Mouse (Mus musculus): ENCODE measurements around the gene Zp3r.
"Not testable (repeated sequence)": the region's sequence is repeated elsewhere in the genome, so short reads cannot be mapped to it uniquely, and the experiment has no call there.

Gene Zp3r

GRCm38 (mm10) chr1:130629521-130629920, at the start of gene Zp3r:
Gene Zp3r, minus strand, starts transcription at chr1:130629621.
- DNase-seq (ENCODE audit: low spot score in 2 of 2): no peak

DNA sequence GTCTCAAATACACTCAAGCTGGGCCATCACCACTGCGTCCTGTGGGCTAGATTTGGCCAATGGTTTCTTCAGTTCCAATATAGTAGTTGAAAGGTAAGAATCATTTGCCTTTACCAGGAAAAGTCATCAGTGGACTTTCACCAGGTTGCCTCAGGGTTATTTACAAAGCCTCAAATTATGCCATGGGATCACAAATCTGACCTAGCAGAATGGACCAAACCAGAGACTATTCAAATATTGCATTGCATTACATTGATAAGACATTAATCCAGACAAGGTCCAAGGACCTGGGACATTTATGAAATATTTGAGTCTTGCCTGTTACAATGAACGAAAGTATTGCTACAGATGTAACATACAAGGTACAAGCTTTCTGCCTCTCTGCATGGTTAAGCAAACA, 49.1 kb upstream of the Zp3r start:
- no peak for DNase-seq (ENCODE audit: low spot score in 2 of 2)

DNA sequence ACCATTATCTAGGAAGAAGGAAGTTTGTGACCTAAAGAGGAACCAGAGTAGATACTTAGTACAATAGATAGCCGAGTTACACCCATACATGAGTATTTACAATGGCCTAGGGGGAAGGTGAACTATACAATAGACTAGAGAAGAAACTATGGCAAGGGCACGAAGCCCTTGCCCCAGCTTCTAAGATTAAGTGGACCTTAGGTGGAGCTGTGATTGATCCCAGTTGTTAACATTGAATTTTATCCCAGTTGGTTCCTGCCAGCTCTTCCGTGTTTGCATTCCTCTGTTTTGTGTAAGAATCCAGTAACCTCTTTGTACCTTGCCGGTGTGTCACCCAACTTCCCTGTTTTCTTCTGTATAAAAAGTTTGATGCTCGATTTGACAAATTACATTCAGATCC, 34.2 kb upstream of the Zp3r start:
- DNase-seq (ENCODE audit: low spot score in 2 of 2): not testable (repeated sequence)

DNA sequence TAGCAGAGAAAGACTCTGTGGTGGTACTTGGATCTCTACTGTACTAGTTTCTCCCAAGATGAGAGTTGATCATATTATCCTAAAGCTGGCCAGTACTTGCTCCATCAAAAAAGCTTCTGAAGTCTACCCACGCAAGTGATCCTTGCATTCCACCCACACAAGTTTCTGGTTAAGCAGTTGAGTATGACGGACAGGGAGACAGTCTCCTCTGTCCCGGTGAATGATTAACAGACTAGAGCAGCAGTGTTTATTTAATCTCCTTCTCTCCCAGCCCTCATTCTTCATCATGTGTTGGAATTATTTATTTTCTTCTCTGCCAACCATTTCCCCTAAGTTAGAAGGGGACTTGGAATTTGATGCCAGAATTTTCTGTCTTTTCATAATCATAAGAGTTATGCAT, 32.0 kb upstream of the Zp3r start, which contains the start of gene C4bp:
TSS of gene C4bp (minus strand) at position 179 of the 400 bp plus-strand sequence.
- DNase-seq (ENCODE audit: low spot score in 2 of 2): no peak

DNA sequence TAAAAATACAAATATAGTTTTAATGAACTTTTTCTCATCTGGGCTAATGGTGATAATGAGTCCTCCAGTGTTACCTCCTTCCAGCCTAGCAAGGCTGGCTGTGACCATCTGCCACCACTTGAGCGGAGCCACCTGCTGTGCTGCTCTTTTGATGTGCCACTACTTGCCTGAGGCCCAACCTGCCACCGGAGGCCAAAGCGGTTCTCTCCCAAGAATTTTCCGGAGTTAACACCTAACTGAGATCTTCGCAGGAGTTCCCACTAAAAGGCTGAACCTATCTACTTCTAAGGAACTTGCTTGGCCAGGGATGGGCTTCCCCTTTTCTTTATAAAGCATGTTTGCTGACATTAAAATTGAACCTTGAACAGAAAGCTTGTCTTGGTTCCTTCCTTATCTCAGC, 30.2 kb upstream of the Zp3r start:
- DNase-seq (ENCODE audit: low spot score in 2 of 2): not testable (repeated sequence)

- no peak for DNase-seq (ENCODE audit: low spot score in 2 of 2)
These were observed 14.7 kb upstream of the Zp3r start for GRCm38 (mm10) chr1:130644103-130644502.

DNA sequence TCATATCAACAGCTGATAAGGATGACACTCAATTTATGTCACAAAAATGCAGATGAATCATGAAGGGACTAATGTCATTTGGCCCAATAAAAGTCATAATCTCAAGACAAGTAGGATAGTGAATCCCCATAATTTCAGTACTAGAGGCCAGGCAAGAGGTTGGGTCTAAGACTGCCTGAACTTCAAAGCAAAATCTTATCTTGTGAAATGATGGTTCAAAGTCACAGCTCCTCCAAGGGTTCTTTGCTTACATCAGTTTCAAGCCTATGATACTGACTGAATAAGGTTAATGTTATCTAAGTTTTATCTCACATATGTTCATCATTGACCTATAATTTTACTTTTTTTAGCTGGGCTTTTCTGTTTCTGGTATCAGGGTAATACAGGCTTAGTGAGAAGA, 11.5 kb upstream of the Zp3r start:
- no peak for DNase-seq (ENCODE audit: low spot score in 2 of 2)

DNA sequence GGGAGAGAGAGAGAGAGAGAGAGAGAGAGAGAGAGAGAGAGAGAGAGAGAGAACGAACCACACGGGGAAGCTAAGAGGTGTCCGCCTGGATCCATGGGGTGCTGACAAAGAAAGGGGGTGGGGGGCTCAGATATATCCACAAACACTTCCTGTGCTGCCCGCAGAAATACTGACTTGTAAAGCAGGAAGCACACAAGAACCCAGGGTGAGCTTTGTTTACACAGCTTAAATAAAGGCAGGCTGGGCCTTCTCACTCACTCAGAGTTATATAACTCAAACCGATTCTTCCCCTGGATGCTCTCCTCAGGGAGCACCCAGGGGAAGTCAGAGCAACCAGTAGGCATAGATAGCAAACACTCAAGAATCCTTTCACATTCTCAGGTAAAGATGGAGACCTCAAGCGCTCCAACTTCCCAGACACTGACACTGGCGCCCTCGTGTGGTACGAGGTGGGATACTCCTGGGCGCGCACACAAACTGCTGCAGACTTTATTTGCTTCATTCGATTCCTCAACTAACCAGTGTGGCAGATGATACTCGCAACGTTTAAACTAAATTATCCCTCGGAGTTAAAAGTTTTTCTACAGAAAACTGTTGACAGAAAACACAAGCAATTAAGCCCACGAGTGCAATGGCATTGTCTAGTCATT, 4.5 kb upstream of the Zp3r start:
- DNase-seq (ENCODE audit: low spot score in 2 of 2): peak; percentile 75 to 77

GRCm38 (mm10) chr1:130633316-130633715, 3.9 kb upstream of the Zp3r start:
- no peak for DNase-seq (ENCODE audit: low spot score in 2 of 2)

GRCm38 (mm10) chr1:130596291-130596690, 33.1 kb downstream of the Zp3r start:
- no peak for DNase-seq (ENCODE audit: low spot score in 2 of 2)

GRCm38 (mm10) chr1:130588659-130589058, 40.8 kb downstream of the Zp3r start:
- DNase-seq (ENCODE audit: low spot score in 2 of 2): peak; percentile 23 to 47

DNA sequence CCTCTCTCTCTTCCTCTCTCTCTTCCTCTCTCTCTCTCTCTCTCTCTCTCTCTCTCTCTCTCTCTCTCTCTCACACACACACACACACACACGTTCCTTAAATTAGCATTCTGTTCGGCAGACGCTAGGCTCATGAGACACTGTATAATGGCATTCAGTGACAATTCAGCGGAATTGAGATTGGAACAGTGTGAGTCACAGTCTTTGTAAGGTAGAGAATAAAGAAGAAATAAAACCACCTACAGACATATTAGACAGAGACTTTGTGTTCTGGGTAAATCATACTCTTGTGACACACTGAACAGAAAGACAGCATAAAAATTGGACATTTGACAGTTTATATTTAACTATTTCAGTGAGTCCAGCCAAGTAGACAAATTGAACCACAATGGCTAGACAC, 53.0 kb downstream of the Zp3r start:
- no peak for DNase-seq (ENCODE audit: low spot score in 2 of 2)

DNA sequence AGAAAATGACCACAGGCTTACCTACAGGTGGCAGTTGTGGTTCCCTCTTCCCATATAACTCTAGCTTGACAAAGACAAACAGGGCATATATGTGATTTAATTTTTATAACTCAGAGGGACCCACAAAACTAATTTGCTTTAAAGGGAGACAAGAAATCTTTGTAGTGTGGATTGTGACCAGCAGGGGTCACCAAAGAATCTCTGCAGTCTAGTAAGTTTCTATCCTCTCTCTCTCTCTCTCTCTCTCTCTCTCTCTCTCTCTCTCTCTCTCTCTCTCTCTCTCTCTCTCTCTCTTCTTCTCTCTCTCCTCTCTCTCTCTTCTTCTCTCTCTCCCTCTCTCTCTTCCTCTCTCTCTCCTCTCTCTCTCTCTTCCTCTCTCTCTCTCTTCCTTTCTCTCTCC, 53.5 kb downstream of the Zp3r start:
- DNase-seq (ENCODE audit: low spot score in 2 of 2): peak; percentile 11 to 31

DNA sequence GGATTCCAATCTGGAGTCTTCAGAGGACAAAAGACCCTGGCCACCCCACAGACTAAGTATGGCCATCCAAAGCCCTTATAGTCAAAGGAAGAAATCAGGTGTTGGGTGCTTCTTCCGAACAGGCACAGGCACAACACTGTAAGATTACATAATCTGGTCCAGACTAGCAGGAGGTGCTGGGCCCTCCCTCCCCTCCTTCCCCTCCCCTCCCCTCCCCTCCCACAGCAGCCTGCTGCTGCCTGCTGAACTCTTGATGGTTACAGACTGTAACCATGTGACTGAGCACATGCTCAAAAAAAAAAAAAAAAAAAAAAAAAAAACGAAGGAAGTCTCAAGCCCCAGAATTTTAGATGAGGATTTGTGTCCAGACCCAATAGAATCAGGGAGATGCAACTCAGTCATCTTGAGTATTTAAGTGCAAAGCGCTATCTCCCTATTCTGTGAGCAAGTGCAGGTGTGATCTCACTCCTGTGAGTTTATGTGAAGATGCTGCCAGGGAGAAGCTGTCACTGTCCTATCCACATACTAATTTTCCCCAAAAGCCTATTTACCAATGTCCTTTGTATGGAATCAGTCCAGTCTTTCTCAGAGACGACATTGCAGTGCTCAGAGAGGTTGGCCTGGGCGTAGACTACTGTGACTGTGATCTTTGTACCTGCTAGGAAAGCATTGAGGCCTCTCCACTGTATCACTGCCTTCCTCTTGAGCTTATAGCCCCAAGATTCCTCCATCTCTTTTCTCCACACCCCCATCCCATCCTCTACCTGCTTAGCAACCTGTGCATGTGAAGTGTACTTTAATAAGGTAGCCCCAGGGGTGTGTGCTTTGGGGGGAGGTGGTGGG, 77.8 kb downstream of the Zp3r start:
- DNase-seq (ENCODE audit: low spot score in 2 of 2): no peak

DNA sequence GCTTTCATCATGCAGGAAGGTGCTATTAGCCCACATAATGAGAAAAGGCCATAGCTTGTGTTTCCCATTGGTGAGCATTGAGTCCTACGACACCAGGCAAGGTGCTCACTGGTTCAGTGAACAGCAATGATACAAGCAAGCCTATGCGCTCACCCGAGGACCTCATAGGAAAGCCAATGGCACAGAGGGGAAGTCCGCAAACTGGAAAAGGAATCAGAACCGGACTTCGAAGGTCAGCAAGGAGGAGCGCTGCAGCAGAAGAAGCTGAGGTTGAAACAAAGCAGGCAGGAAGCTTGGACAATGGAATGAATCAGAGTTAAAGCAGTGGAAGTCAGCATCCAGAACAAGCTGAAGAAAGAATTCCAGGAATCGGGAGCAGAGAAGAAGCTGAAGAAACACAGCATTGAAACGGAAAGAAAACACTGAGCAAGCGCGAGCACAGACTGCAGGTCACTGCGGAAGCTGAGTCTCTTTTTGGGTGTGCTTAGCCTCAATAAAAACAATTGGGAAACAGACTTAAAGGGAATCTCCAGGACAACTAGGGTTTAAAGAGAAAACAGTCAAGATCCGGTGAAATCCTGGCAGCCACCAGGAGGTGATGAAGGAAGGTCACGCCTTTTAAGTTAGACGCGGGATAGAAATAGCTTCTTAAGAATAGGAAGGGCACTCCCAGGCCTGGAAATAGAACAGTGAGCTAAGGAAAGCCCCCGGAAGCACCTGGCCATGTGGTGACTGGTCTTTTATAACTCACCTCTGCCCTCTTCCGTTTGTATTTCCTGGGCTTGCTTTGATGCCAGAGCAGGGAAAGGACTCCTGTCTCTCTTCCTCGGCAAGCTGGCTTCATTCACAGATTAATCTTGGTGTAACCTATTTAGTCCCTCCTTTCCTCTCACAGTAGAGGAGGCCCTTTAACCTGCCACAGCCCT, 78.9 kb downstream of the Zp3r start:
- peak in 1 of 2 experiments; percentile 5 for DNase-seq (ENCODE audit: low spot score in 2 of 2)

- no peak for DNase-seq (ENCODE audit: low spot score in 2 of 2)
These were observed 79.7 kb downstream of the Zp3r start for GRCm38 (mm10) chr1:130549698-130550097.

DNA sequence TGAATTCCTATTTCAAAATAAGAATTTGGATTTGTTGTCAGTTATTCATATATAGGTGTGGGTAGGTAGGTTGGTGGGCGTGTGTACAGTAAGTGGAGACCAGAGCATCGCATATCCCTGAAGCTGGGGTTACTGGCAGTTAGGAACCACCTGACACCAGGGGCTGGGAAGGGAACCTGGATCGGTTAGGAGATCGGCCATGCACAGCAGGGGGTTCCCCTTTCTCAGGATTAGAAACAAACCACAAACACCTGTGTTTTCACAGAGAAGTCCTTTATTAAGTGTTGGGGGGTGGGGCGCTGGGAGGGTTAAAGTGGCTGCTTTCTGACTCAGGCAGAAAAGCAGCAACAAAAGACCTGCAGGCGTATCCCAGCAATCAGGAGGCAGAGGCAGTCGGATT, 80.3 kb downstream of the Zp3r start:
- no peak for DNase-seq (ENCODE audit: low spot score in 2 of 2)

DNA sequence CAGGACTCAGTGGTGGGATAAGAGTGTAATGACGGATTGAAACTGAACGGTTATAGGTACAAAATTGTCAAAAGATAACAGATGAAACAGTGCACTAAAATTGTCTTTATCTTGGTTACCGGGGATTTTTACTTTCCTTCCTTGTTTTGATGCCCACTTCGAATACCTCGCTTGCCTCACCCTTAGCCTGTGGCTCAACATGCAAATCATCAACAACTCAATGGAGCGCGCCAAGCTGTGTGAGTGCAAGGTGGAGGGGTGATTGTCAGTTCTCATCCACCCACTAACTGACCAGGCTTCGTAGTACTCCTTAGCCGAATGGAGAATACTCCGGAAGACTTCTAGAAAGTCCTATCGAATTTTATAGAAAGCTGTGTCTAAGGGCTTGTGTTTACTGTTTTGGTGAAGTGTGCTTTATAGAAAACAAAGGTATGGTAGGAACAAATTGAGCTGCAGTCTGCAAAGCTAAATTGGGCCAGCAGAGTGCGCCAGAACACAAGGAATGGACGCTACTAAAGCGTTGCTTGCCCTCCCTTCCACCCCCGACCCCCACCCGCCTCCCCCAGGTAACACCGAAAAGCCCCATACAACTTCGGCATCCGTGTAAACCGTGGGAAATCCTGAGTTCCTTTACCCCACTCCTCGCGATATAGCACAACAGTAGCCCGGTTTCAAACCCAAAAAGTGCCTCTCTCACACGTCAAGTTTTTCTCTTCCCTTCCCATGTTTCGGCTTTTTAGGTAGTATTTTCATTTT, 81.6 kb downstream of the Zp3r start:
- DNase-seq (ENCODE audit: low spot score in 2 of 2): peak; percentile 48 to 65

All from urinary bladder, postnatal 36 days (tissue).